Mouse (Mus musculus): ENCODE results near the gene Lpcat1. TPM values are rescaled to one million over a fixed set of nuclear protein-coding genes. Genes with fewer than 3 reads are reported as not detected.

Gene Lpcat1
- polyA plus RNA-seq (2016; fragmentation: Nextera tagmentation; extraction: Ambion mirVana), result 61.2 and 61.7 TPM in 2 replicates

DNA sequence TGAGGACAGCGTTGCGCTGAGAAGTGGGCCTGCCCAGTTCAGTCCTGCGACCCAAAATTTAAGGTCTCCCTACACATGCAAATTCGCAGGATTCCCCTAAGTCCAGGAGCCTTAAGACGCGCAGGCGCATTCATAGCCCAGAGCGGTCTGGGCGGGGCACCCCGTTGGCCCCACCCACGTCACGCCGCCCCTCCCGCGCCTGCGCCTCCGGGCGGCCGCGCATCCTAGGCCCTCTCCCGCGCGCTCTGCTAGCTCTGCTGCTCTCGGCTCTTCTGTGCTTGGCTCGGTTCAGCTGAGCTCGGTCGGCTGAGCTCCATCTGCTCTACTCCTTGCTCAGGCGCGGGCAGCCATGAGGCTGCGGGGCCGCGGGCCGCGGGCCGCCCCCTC, at the start of gene Lpcat1:
Gene Lpcat1 (plus strand): TSS at position 164 of the 387 bp plus-strand sequence.
- WGBS, result 2% methylated on average over 32 of the region's 35 CpGs
- Histone ChIP-seq H3K9ac (replicated peaks) (peak within 1 kb of the TSS; percentile 90), H3K27ac (peak within 1 kb of the TSS; percentile 99), H3K4me3 (replicated peaks) (peak within 1 kb of the TSS; percentile 89), H3K9me3 (no peaks in the 10 kb centered on the region), H3K36me3 (peaks cover 15% of the 10 kb centered on the region; the same call in 1 of the 2 replicates), H3K4me2 (peak within 1 kb of the TSS; percentile 86), H3K27me3 (no peaks in the 10 kb centered on the region), H3K4me1 (replicated peaks) (peaks cover 25% of the 10 kb centered on the region)
- peak; percentile 92 for ATAC-seq (ENCODE audit: insufficient number of reproducible peaks, insufficient read depth, low FRiP score, low TSS enrichment, low read depth)

DNA sequence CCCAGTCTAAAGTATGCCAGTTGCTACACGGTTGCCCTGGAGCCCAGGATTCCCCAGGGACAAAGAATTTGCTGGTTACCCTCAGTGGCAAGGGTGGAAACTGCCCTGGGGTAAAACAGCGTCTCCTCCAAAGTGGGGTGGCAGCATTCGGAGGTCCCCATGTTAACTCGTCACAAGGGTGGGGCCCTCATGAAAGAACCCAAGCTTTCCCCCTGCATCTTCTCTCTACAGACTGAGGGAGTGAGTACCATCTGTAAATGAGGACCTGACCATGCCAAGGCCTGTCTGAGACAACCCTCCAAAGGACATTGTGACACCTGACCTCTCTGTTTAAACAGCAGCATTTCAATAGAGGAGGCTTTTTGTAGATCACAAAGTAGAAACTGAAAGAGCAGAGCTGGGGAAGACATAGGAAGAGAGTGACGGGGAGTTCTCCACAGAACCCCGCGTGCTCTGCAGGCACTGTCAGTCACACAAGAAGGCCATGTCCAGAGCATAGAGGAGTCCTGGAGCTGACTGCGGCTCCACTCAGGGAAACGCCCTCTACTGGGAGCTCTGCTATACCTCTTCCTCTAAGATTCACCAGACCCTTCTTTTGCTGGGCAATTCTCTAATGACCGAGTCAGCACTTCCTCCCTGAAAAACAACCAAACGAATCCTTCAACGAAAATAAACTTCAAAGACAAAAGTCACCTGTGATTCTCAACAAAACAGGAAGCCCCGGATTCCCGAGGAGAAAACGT, 49.3 kb upstream of the Lpcat1 start:
- H3K4me3 ChIP-seq (replicated peaks), result no peak overlapping the region
- no peaks in the 10 kb centered on the region for H3K36me3 ChIP-seq
- no peak for ATAC-seq (ENCODE audit: insufficient number of reproducible peaks, insufficient read depth, low FRiP score, low TSS enrichment, low read depth)
- WGBS, result 40% methylated on average over 15 of the region's 15 CpGs
- H3K9me3 ChIP-seq, result no peaks in the 10 kb centered on the region
- H3K27me3 ChIP-seq, result peaks cover 10% of the 10 kb centered on the region; the same call in 1 of the 2 replicates
- no peaks in the 10 kb centered on the region for H3K4me1 ChIP-seq (replicated peaks)
- H3K27ac ChIP-seq, result no peak overlapping the region
- no peak overlapping the region for H3K9ac ChIP-seq (replicated peaks)
- H3K4me2 ChIP-seq, result no peak overlapping the region

DNA sequence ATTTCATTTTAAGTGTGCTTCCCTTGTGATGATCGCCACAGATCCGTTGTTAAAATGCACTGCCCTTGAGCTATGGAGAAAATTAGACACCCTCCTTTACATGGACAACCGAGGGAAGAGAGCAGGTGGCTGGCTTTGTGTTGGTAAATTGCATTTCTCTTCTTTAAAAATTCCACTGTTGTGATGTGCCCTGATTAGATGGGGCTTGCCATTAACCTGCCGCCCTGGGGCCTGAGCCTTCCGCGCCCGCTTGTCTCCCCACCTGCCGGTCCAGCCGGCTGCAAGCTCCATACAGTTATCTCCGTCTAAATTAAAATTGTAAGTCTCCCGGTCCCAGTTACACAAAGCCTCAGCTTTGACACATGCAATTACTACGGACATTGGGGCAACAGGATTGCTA, 48.7 kb upstream of the Lpcat1 start:
- Histone ChIP-seq H3K27me3 (peaks cover 13% of the 10 kb centered on the region; the same call in 1 of the 2 replicates), H3K9me3 (no peaks in the 10 kb centered on the region), H3K9ac (replicated peaks) (no peak overlapping the region), H3K4me2 (no peak overlapping the region), H3K4me1 (replicated peaks) (no peaks in the 10 kb centered on the region), H3K27ac (no peak overlapping the region), H3K4me3 (replicated peaks) (no peak overlapping the region), H3K36me3 (no peaks in the 10 kb centered on the region)
- no peak for ATAC-seq (ENCODE audit: insufficient number of reproducible peaks, insufficient read depth, low FRiP score, low TSS enrichment, low read depth)
- 60% methylated on average over 12 of the region's 12 CpGs for WGBS

DNA sequence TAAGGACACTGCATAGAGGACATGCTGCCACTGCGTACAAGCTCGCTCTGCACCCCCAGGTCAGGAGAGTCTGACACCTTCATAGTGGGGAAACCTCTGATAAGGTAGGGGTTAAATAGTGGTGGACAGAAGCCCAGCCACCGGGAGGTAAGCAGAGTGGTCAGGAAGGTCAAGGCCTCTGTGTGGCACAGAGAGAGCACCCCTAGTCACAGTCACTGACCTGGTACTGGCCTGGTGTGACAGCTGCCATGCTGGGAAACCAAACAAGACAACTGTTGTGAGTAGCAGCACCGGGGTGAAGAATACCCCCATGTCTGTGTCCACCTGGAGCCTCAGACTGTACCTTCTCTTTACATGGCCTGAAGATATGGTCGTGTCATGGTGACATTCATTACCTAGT, 47.8 kb upstream of the Lpcat1 start:
- 73% methylated on average over 5 of the region's 5 CpGs for WGBS
- H3K27ac ChIP-seq, result no peak overlapping the region
- no peak overlapping the region for H3K4me3 ChIP-seq (replicated peaks)
- H3K27me3 ChIP-seq, result peaks cover 13% of the 10 kb centered on the region; the same call in 1 of the 2 replicates
- ATAC-seq (ENCODE audit: insufficient number of reproducible peaks, insufficient read depth, low FRiP score, low TSS enrichment, low read depth), result no peak
- no peaks in the 10 kb centered on the region for H3K36me3 ChIP-seq
- H3K4me2 ChIP-seq, result no peak overlapping the region
- H3K9me3 ChIP-seq, result no peaks in the 10 kb centered on the region
- H3K9ac ChIP-seq (replicated peaks), result no peak overlapping the region
- no peaks in the 10 kb centered on the region for H3K4me1 ChIP-seq (replicated peaks)

DNA sequence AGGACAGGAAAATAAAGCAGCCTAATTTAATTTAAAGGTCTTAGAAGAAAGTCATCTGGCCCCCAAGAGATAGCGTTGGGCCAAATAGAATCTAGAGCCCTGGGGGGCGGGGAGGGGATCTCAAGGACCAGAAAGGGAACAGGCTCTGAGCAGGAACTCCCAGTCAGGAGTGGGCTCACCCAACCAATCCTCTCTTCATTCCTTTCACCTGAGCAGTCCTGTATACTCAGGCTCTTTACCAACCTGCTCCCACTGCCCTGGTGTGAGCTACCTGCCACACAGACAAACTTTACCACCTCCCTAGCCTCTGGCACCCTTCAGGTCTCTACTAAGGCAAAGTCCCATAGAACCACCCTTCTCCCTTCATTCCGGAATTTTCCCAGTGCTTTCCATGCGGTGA, 44.0 kb upstream of the Lpcat1 start:
- no peak for ATAC-seq (ENCODE audit: insufficient number of reproducible peaks, insufficient read depth, low FRiP score, low TSS enrichment, low read depth)
- Histone ChIP-seq H3K4me1 (replicated peaks) (no peaks in the 10 kb centered on the region), H3K4me2 (no peak overlapping the region), H3K4me3 (replicated peaks) (no peak overlapping the region), H3K27me3 (peaks cover 25% of the 10 kb centered on the region), H3K9ac (replicated peaks) (no peak overlapping the region), H3K9me3 (no peaks in the 10 kb centered on the region), H3K36me3 (no peaks in the 10 kb centered on the region), H3K27ac (no peak overlapping the region)
- 63% methylated on average over 4 of the region's 4 CpGs for WGBS

DNA sequence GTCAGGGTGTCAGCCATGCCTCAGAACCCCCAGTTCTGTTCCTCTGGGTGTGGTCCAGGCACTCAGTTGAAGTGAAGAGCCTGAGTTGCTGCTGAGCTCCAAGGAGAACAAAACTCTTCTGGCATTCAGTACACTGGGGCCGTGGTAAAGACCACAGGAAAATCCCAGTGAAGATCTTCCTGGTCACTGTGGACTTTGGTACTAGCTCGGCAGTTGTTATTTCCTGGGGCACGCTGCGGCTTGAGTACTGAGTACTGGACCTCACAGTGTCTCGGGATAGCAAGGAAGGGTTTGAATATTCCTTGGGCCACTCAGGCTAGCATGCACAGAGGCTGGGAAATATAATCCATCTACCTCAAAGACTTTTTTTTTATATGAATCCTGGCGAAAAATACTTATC, 42.0 kb upstream of the Lpcat1 start:
- no peak for ATAC-seq (ENCODE audit: insufficient number of reproducible peaks, insufficient read depth, low FRiP score, low TSS enrichment, low read depth)
- WGBS, result 80% methylated on average over 6 of the region's 6 CpGs

DNA sequence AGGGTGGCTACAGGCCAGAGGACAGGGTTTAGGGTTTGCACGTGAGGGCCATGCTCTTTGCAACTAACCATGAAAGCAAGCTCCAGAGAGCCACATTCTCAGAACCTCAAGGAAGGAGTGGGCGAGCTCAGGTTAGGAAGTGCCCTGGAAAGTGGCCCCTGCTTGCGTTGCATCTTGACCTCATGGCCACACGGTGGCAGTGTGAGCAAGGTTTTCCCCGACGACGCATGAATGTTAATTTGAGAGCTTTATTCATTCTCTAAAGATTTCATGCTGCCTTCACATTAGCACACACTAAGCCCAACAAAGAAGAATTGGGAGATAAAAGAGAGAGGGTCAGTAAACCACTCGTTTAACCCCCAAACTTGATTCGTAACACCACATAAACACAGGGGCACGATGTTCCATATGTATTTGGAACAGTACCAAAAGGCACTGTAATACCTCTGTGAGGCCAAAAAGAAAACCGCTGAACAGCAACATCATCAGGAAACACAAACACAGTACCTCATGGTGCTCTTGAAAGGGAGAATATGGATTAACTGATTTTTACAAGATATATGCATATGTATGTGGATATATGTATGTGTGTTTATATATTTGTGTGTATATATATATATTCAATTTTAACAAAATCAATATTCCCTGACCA, 41.0 kb upstream of the Lpcat1 start:
- 17% methylated on average over 11 of the region's 11 CpGs for WGBS

More for the DNA sequence above, 42.0 kb upstream of the Lpcat1 start:
- H3K27ac ChIP-seq, result no peak overlapping the region
- no peaks in the 10 kb centered on the region for H3K4me1 ChIP-seq (replicated peaks)
- no peak overlapping the region for H3K4me2 ChIP-seq
- H3K27me3 ChIP-seq, result peaks cover 30% of the 10 kb centered on the region
- H3K36me3 ChIP-seq, result no peaks in the 10 kb centered on the region
- H3K4me3 ChIP-seq (replicated peaks), result no peak overlapping the region
- H3K9ac ChIP-seq (replicated peaks), result no peak overlapping the region
- no peaks in the 10 kb centered on the region for H3K9me3 ChIP-seq

DNA sequence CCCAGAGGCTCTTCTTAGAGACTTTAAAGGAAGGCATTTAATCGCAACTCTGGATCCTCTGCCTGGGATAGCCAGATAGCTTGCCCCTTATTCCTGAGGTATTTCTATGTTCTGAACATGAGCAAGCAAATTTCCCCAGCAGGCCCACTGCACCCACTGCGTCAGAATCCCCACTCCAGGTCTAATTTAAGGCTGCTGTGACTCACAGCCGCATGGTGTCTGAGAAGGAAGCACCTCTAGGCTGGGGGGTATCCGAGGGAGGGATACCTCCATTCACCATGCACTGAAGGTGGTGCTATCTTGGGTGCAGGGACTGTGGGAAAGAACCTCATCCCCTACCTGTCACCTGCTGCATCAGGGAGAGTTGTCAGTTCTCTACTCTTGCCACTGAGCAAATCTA, 40.4 kb upstream of the Lpcat1 start:
- H3K4me2 ChIP-seq, result no peak overlapping the region
- no peak overlapping the region for H3K4me3 ChIP-seq (replicated peaks)
- peaks cover 3% of the 10 kb centered on the region; the same call in 1 of the 2 replicates for H3K4me1 ChIP-seq (replicated peaks)
- peaks cover 21% of the 10 kb centered on the region for H3K27me3 ChIP-seq
- ATAC-seq (ENCODE audit: insufficient number of reproducible peaks, insufficient read depth, low FRiP score, low TSS enrichment, low read depth), result no peak
- 86% methylated on average over 4 of the region's 4 CpGs for WGBS
- H3K27ac ChIP-seq, result no peak overlapping the region
- H3K36me3 ChIP-seq, result no peaks in the 10 kb centered on the region
- no peak overlapping the region for H3K9ac ChIP-seq (replicated peaks)
- H3K9me3 ChIP-seq, result no peaks in the 10 kb centered on the region

More for the DNA sequence above, 41.0 kb upstream of the Lpcat1 start:
- H3K4me3 ChIP-seq (replicated peaks), result no peak overlapping the region
- ATAC-seq (ENCODE audit: insufficient number of reproducible peaks, insufficient read depth, low FRiP score, low TSS enrichment, low read depth), result 0 out of 2 replicates have a peak, but pooled peaks have one; percentile 42
- H3K9me3 ChIP-seq, result no peaks in the 10 kb centered on the region
- H3K36me3 ChIP-seq, result no peaks in the 10 kb centered on the region
- no peak overlapping the region for H3K27ac ChIP-seq
- H3K9ac ChIP-seq (replicated peaks), result no peak overlapping the region
- H3K27me3 ChIP-seq, result peaks cover 23% of the 10 kb centered on the region
- H3K4me2 ChIP-seq, result no peak overlapping the region
- no peaks in the 10 kb centered on the region for H3K4me1 ChIP-seq (replicated peaks)

DNA sequence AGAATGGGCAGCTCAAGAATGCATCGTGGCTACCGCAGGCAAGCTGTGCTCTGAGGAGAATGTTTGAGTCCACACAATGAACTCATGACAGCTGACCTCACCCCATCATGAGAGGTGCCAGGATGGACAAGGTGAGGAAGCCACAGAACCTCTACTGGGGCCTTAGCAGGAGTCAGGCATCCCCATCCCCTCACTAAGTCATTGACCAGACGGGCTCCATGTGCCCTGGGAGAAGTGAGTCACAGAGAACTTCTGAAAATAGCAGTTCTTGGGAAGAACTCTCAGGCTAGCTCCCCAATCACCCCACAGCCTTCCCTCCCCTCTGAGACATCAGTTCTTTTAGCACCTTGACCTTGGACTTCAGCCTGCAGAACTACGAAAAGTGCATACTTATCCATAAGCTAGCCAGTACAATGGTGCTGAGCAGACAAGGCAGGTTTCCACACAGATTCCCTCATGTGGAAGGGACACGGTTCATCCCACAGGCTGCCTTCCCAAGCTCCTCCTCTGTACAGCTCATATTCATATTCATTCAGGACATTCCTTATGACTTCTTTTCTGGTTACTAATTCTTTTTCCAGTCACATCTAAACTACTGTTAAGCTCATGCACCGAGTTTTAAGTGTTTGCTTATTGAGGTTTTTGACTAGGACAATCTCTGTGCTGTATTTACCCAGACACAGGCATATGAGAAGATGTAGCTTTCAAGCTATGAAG, 37.2 kb upstream of the Lpcat1 start:
- H3K36me3 ChIP-seq, result no peaks in the 10 kb centered on the region
- no peaks in the 10 kb centered on the region for H3K9me3 ChIP-seq
- H3K4me2 ChIP-seq, result no peak overlapping the region
- H3K27ac ChIP-seq, result no peak overlapping the region
- H3K27me3 ChIP-seq, result peaks cover 17% of the 10 kb centered on the region
- 84% methylated on average over 6 of the region's 6 CpGs for WGBS
- H3K9ac ChIP-seq (replicated peaks), result no peak overlapping the region
- no peak overlapping the region for H3K4me3 ChIP-seq (replicated peaks)
- H3K4me1 ChIP-seq (replicated peaks), result peaks cover 3% of the 10 kb centered on the region; the same call in 1 of the 2 replicates
- ATAC-seq (ENCODE audit: insufficient number of reproducible peaks, insufficient read depth, low FRiP score, low TSS enrichment, low read depth), result no peak

DNA sequence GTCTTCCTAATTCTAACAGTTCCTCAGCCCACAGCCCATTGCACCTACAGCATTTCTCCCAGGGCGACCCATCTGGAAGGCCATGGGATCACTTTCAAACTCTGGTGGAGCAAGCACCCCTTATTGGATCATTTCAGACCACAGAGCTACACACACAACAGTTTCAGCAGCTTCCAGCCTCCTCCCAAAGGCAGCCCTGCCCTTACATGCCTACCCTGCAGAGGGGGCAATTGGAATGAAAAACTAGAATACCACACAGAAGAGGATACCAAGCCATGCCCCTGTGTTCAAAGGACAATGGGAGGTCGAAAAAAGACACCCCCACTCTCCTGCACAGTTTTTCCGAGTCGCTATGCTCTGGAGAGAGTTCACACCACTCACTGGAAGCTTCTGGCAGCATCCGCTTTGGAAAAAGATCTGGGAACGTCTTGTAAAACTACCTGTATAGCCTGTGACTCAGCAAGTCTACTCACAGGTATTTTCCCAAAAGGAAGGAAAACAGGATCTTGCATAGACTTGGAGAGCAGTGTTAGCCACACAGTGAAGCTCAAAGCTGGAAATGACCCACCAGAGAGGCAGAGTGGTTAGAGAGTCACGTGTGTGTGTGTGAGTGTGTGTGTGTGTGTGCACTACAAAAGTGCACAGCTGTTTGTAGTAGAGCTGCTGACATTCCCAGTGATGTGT, 34.4 kb upstream of the Lpcat1 start:
- H3K4me3 ChIP-seq (replicated peaks), result no peak overlapping the region
- H3K27ac ChIP-seq, result no peak overlapping the region
- H3K9me3 ChIP-seq, result no peaks in the 10 kb centered on the region
- 72% methylated on average over 7 of the region's 7 CpGs for WGBS
- H3K9ac ChIP-seq (replicated peaks), result no peak overlapping the region
- no peaks in the 10 kb centered on the region for H3K36me3 ChIP-seq
- H3K27me3 ChIP-seq, result peaks cover 10% of the 10 kb centered on the region
- peaks cover 3% of the 10 kb centered on the region; the same call in 1 of the 2 replicates for H3K4me1 ChIP-seq (replicated peaks)
- H3K4me2 ChIP-seq, result no peak overlapping the region
- ATAC-seq (ENCODE audit: insufficient number of reproducible peaks, insufficient read depth, low FRiP score, low TSS enrichment, low read depth), result no peak
